Mouse (Mus musculus) adipocyte (in vitro differentiated cells): ENCODE data around the gene Cideb.

Experiments
- DNase-seq: peaks from one replicate; pipeline ENCODE4 v3.0.0-alpha.2; 2016; ENCODE audit warnings: low spot score

Gene Cideb

DNA sequence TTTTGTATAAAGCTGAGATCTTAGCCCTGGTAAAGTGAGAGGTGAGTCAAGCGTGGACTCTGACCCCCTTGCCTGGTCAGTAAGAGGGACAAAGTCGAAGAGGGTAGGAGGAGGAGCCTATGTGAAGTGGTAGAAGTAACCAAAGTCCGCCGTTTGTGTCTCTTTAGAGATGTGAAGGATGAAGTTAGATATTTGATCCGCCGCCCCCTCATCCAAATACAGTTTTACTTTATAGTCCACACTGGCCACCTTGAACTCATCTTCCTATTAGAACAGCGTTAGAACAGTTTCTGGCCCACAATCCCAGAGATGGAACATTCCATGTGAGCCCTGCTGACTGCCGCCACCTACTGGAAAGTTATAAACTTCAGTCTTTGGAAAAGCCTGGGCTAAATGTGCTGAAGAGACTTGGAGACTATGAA lies at the start of gene Cideb:
Cideb (minus strand) TSS at position 96 of the 422 bp plus-strand sequence.
- peak; percentile 68 for DNase-seq

DNA sequence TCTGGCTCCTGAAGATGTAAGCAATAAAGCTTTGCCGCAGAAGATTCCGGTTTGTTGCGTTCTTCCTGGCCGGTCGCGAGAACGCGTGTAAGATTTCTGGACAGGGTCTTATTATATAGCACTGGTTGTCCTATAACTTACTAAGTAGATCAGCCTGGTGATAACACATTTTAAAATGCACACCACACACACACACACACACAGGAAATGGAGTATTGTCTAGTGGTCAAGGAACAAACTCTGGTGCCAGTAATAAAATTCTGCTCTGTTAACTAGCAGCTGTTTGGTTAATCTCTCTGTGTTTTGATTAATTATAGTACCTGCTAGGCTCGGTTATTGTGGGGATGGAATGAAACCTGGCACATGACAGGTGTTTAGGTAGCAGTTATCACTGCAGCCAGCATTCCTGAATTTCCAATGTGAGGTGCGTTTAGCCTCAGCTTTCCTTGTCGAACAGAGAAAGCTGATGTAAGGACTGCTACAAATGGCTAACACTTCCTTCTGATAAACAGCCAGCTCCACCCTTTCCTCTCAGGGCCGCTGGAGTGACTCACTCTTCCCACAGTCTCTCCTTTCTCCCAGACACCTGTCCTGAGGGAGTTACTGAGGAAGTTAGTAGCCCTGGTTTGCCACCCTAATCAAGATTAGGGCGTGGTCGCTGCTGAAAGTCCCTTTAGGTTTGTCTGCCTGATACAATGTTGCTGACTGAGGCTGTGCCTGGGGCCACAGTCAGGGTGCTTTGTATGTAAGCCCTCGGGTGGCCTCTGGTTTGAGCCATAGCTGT lies 37.3 kb upstream of the Cideb start:
- DNase-seq = peak; percentile 35

DNA sequence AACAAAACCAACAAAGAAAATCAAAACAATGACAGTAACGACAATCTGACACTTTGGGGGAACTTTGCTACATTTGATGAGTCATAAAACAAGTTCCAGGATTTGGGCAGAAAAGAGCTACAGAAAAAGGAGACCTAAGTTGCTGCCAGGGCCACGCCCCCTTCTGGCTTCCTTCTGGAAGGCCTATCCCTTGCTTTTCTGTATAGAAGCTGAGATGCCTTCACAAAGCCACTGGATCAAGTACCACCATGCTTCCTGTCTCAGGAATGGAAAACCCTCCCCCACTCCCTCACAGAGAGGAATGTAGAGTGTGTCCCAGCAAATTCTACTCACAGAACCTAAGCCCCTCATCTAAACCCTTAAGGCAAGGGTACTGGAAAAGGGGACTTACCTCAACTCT lies 35.7 kb upstream of the Cideb start:
- DNase-seq = peak; percentile 91

DNA sequence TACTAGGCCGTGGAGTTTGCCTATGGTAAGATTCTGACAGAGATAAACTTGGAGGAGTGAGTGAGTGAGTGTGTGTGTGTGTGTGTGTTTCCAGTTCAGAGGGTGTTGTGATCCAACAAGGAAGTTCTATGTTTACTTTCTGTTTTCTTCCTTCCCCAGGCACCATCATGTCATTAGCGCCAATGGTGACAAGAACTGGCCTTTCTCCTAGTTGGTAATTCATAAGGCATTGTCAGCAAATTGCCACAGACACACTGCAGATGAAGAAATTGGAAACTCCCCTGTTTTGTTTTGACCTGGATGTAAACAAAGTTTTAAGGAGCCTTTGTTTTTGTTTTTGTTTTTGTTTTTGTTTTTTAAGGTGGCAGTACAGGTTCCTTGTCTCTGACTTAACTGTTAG lies 35.2 kb upstream of the Cideb start:
- DNase-seq = peak; percentile 88

DNA sequence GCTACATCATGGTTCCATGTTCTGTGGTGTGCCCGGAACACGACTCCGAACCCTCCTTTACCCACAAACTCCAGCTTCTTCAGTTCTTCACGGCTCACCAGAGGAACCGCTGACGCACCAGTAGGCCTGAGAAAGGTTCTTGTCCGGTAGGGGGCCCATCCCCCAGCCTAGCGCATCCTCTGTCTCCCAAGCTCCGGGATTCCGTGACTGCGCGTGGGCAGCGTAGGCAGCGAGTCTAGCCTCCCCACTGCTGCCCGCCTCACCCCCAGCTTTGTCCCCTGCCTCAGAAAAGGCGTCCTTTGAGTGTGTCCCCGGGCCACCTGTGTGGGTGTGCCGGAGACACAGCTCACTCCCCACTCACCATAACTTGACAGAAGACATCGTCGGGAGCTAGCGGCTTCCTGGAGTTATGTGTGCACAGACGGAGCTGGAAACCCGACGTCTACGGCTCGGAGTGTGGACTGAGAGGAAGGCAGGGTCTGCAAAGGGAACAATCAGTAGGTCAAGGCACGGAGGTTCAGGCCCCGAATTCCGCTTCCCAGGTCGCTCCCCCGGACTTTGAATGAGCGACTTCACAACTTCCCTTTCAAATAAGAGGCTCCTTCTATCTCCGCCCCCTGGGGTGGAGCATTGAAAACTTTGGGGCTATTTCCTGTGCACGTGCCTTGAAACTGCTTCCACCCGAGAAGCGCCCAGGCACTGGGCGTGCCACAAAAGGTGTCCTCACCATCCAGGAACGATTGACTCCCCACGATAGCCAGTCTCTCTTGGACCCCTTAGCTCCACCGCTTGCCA lies 30.2 kb upstream of the Cideb start, which contains the start of gene Ripk3:
Ripk3 (minus strand) TSS at position 610 of the 795 bp plus-strand sequence.
- no peak for DNase-seq

DNA sequence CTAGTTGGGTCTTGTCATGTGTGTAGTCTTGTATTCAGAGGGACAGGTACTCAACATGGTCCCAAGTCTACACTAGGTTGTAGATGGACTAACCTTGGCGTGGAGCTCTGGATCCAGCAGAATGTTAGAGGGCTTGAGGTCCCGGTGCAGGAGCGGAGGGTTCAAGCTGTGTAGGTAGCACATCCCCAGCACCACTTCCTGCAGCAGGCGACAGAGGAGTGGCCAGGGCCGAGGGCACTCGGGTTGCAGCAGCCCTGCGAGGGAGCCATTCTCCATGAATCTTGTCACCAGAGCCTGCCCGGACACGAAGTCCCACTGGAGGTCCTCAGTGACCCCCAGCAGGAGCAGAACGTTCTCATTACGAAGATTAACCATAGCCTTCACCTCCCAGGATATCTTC lies 29.5 kb upstream of the Cideb start:
- no peak for DNase-seq

DNA sequence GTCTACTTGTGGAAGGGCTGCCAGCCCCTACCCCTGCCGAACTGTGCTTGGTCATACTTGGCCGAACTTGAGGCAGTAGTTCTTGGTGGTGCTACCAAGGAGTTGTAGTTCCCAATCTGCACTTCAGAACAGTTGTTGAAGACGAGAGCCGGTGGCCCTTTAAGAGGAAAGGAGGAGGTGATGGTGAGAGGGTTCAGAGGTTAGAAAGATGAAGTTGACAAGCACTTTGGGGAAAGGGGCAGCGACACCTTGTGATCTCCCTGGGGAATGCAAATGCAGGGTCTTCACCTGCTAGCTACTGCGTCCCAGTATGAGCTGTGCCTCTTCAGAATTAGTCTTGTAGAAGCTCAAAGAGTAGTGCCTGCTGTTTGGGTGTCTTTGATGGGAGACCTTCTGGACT lies 26.9 kb upstream of the Cideb start:
- DNase-seq = no peak

DNA sequence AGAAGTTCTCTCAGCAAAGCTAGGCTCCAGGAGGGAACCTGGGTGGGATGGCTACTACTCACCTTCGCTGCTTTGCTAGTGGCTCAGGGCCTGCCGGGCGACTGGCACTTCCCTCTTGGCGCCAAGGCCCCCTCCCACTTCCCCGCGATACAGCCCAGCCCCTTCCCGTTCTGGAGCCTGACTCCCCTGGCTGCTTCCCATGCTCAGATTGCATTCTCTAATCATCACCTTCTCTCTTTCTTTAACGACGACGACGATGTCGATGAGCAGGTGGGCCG lies 25.6 kb upstream of the Cideb start, which contains the start of gene Adcy4:
Adcy4 (minus strand) TSS at position 138 of the 278 bp plus-strand sequence.
- DNase-seq = no peak

DNA sequence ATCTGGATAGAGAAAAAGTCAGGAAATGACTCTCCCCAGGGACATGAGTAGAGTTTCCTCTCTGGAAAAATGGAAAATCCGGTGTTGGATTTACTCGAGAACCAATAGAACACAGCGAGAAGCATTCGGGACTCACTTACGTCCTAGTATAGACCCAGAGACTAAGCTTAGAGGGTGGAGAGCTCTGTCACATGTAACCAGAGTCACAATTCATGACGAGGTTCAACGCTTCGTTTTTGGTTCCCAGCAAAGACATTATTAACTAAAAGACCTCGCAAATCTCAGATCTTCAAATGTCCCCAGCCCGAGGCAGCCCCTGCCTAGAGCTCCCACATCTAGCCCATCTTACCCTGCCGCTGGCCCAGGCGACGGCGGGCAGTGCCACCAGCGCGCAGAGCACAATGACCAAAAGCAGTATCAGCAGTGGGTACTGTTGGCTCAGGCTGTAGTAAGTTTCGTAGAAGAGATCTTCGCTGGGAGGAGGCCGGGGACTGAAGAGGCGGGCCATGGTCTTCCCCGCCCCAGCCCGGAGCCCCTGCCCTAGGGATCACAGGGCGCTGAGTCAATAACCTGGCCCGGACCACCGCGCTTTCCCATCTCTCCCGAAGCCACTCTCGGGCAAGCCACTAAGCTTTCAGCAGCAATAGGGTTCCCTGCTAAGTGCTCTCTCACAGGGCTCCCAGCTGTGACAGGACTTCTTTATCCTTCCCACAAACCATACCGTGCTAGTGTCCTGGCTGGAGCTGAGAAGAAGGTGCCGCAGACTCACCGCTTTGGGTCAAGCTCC lies 25.1 kb upstream of the Cideb start:
- DNase-seq = peak; percentile 39

DNA sequence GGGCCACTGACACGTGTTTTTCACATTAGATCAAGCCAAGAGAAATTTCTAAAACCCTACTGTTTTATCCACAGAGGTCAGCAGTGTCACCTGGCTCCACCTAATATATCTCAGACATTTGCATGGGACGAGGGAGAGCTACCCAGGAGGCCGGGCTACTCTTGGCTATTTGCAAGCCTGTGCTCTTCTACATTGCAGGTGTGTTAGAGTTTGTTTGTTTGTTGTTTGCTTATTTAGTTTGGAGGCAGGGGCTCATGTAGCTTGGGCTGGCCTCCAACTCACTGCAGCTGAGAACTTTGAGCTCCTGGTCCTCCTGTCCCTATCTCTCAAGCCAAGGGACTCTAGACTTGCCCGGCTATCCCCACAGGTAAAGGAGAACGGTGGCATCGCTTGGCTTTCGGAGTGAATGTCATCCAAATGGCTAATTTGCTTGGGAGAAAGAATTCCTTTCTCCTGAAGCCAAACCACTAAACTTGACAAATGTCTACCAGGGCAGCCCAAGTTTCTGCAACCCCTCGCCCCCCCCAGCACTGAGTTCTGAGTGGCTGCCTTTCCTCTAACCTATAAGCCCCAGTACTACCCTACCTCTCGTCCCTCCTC lies 24.2 kb upstream of the Cideb start:
- DNase-seq = no peak

DNA sequence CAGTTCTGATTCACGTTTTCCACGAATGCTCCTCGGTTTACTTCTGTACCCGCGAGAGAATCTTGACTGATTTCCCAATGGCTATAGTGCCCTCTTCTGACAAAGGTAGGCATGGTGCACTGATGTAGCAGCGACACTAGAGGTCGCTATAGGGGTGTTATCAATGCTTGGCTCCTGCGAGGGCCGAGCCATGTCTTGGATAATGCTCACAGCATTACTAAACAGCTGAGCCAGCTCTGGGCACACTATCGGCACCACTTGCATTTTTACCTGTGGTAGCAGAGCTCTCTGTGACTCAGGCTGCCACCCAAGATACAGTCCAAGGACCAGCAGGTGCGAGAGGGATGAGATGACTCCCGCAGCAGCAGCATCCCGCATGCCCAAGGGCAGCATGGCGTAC lies 23.1 kb upstream of the Cideb start:
- peak; percentile 83 for DNase-seq

DNA sequence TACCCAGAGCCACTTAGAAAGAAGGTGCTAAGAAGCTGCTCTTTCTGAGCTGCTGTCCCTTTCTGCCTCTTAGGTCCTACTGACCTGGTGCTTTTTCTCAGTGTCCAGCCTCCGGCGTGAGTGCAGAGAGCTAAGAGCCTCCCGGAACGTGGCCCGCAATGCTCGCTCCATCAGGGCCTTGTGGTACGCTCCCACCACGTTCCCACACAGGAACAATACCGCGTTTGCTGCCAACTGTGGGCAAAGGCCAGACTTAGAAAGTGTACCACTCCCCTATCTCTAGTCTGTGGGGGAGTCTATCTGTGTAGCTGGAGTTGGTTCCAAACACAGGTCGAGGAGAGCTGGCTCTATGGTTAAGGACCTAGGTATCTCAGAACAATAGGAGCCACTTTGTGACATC lies 22.5 kb upstream of the Cideb start:
- DNase-seq = no peak

DNA sequence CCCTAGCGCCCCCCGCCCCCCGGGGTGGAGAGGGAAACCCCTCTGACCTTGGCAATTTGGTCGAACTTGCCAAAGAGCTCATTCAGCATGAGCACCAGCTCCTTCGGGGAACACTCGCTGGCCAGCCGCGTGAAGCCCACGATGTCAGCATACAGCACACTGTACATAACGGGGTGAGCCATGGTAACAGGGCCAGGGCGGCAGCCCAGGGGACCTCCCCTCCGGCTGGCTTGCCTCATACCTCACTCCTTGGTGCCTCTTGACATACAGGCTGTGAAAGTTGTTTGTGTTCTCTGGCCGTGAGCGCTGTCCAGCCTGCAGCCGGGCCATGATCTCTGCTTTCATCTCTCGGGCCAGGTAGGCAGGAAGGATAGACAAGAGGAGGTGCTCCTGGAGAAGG lies 21.4 kb upstream of the Cideb start:
- DNase-seq = no peak

DNA sequence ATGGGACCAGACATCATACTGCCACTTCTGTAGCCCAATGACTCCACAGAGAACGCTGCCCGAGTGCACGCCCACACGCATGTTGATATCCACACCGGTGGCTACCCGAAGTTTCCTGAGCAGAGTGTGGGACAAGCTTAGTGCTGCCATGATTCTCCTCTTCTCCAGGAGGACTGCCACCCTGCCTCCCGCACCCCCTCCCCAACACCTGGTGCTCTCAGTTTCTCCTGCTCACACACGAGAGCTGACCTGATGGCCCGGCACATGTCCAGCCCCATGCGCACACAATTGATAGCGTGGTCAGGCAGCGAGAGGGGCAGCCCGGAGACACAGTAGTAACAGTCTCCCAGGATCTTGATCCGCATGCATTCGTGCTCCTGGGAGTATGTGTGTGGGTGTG lies 20.4 kb upstream of the Cideb start:
- no peak for DNase-seq

DNA sequence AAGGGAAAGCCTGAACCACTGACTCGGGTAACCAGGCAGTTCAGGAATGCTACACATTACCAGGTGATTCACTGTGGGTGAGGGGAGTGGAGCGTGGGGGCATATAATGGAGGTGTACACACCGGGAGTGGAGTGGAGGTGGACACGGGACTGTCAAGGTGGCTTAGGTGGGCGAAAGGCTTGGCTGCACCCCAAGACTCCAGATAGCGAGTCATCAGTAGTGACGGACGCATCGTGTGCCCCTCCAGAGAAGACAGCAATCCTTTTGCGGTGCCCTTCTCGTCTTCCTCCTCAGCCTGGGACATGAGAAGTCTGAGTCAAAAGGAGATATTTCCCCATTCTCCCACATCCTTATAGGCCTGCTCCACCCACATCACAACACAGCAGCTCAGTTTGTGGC lies 19.5 kb upstream of the Cideb start:
- DNase-seq = no peak

DNA sequence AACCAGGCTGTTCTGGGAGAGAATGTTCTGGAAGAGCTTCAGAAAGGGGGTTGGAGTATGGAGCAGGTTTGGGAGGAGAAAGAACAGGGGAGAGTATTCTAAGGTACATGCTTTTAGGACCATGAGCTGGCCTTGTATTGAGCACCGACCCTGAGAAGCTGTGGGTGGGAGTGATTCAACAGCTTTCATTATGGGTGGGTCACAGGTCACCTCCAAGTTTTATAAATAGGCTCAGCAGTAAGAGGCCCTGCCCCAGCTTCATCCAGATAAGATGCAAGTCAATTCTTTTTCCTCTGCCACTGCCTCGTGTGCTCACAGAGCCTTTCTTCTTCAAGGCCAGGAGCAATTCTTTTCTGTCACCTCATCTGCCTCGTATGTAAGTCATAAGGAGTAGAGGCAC lies 18.9 kb upstream of the Cideb start:
- DNase-seq = no peak

DNA sequence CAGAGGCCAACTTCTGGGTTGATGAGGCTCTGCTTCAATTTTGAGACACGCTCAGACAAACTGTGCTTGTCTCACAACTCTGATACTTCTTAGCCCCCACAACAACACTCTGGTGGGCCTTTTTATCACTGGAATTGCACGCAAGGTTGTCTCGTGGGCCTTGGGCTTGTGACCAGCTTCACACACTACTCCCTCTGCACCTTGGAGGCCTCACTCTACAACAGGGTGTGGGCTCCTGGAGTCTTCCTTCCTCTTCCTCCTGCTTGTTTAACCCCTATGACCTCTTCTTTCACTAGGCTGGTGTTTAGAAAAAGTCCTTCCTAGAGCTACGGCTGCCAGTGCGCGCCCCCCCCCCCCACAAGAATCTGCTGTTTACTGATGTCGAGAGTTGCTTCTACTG lies 18.5 kb upstream of the Cideb start:
- DNase-seq = no peak

DNA sequence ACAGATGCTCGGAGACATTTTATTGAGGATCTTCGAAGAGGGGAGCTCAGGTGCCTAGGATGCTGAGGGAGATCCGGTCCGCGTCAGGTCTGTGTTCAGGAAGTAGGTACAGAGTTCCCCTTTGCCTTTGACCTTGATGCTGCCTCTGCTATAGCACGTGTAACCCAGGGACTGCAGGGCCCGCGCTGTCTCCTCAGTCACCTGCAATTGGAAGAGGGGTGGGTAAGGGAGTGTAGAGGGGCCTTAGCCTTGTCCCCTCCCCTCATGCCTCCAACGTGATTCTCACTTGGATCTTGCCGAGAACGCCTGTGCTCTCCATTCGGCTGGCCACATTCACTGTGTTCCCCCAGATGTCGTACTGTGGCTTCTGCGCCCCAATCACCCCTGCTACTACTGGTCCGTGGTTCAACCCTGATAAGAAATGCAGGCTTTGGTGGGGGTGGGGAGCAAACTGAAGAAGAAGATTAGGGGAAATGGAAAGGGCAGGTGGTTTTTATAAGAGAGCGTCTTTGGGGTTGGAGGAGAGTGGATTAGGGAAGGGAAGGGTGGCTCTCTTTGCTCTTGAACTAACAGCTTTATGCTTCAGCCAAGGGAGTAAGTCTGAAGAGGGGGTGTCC lies 10.9 kb upstream of the Cideb start:
- DNase-seq = no peak

DNA sequence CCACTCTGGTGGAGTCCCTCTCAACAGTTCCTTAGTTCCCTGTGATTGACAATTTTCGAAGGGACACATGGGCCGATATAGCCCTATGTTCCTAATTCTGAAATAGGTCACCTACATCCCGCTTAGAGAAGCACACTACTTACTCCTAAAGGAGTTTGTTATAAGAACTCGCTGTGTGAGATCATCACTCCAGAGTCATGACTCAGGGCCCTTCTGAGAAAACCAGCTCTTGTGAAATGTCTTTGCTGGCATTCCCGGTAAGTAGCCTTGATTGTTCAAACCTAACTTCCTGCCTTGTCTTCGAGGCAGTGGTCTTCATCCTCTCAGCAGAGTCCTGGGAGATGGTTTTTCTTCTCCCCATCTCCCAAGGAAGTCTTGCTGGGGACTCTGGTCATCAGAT lies 10.3 kb upstream of the Cideb start:
- no peak for DNase-seq

DNA sequence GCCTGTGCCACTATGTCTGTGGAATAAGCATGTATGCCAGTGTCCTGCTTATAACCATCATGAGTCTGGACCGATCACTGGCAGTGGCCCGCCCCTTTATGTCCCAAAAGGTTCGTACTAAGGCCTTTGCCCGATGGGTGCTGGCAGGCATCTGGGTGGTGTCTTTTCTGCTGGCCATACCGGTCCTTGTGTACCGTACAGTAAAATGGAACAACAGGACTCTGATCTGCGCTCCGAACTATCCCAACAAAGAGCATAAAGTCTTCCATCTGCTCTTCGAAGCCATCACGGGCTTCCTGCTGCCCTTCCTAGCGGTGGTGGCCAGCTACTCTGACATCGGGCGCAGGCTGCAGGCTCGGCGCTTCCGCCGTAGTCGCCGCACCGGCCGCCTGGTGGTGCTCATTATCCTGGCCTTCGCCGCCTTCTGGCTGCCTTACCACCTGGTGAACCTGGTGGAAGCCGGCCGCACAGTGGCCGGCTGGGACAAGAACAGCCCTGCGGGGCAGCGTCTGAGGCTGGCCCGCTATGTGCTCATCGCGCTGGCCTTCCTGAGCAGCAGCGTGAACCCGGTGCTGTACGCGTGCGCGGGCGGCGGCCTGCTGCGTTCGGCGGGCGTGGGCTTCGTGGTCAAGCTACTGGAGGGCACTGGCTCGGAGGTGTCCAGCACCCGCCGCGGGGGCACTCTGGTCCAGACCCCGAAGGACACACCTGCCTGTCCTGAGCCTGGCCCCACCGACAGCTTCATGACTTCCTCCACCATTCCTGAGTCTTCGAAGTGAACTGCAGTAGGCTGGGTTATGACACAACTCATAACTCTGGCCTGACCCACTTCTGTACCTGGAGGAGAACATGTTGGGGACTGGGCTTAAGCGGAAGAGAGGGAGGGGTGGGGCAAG lies 9.5 kb upstream of the Cideb start:
- DNase-seq = no peak

DNA sequence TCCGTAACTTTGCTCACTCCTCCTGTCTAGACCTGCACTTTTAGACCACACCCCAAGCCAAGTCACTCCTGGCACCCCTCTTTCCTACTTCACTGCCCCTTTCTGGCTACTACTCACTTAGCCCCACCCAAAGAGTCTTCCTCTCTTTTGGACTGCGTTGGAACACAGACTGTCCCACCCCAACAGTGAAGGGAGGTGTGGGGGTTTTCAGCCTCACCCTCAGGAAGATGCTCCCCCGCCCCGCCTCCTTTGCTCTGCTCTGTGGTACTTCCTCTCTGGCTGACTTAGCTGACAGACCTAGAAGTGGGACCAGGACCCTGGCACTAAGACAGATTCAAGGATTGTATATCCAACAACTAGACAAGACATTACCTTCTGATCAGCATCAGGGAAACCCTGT lies 7.4 kb upstream of the Cideb start, which contains the start of gene Ltb4r1:
Ltb4r1 (plus strand) TSS at position 267 of the 400 bp plus-strand sequence.
- DNase-seq = no peak
